ENCODE assay signal across 10 mouse cellular contexts in the genomic region with DNA sequence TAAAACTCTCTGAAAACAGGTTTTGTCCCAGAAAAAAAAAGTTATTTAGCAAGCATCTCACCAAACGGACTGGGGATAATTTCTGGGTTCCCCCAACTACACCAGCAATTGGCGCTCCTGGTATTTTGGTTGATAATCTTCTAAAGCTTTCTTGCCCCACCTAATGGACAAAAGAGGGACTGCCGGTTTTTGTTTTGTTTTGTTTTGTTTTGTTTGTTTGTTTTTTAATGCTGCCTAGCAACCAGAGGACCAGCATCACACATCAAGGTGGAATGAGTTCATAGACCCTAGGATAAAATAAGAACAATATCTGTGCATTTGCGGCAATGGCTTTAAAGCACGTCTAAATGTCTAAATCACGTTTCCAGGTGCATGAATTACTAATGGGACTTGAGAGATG. TPM values are rescaled to one million over a fixed set of nuclear protein-coding genes. Genes with fewer than 3 reads are reported as not detected.
DNase-seq lines count a peak whose midpoint lies in the region; ATAC-seq and TF ChIP-seq lines count a peak whose summit lies in the region.
"Had no signal": no experiment of that assay in that cellular context is flagged by ENCODE, and none has a peak within 500 bp of the region (broad histone marks: within the 10 kb centered on the region; RNA-seq: fewer than 3 reads in every experiment).

No protein-coding gene starts in this region.

- no peaks in the 10 kb centered on the region for H3K27me3 ChIP-seq in hindbrain, postnatal 0 days (ENCODE audit: insufficient read depth, low read length)
- H3K27me3 ChIP-seq in hindbrain, embryonic 16.5 days (replicated peaks; ENCODE audit: control insufficient read depth, insufficient read depth, low read length) = no peaks in the 10 kb centered on the region; the same call in 1 of the 2 replicates

- WGBS in hindbrain, postnatal 0 days = 51% methylated on average over 6 of the region's 6 CpGs
- WGBS in hindbrain, embryonic 16.5 days = 42% methylated on average over 6 of the region's 6 CpGs

- DNase-seq in hindbrain, postnatal 0 days (ENCODE audit: low spot score) = peak; percentile 52
- peak; percentile 40 for DNase-seq in thymus, postnatal 0 days (ENCODE audit: low spot score)
- DNase-seq in thymus, postnatal 14 days = no peak
- peak; percentile 67 for DNase-seq in embryo, embryonic 10.5 days (ENCODE audit: low spot score)
- peak; percentile 57 for DNase-seq in retina, embryonic 14.5 days (ENCODE audit: low spot score)
- no peak for DNase-seq in urinary bladder, adult 2 months (ENCODE audit: low spot score)
- no peak for DNase-seq in right cerebral cortex, adult 18-20 months

- no peaks in the 10 kb centered on the region for H3K4me1 ChIP-seq in hindbrain, postnatal 0 days (ENCODE audit: insufficient read depth, low read length)
- H3K4me1 ChIP-seq in hindbrain, embryonic 16.5 days (ENCODE audit: control insufficient read depth, insufficient read depth, low read depth, low read length) = no peaks in the 10 kb centered on the region
- H3K4me1 ChIP-seq: hindbrain, embryonic 15.5 days had no signal

- no peak overlapping the region for H3K9ac ChIP-seq in hindbrain, postnatal 0 days (replicated peaks; ENCODE audit: low read length)
- H3K9ac ChIP-seq in hindbrain, embryonic 16.5 days (ENCODE audit: low read depth, low read length) = no peak overlapping the region
- H3K9ac ChIP-seq: hindbrain, embryonic 15.5 days had no signal

- H3K36me3 ChIP-seq in hindbrain, postnatal 0 days (ENCODE audit: insufficient read depth, low read length) = no peaks in the 10 kb centered on the region
- no peaks in the 10 kb centered on the region for H3K36me3 ChIP-seq in hindbrain, embryonic 16.5 days (ENCODE audit: control insufficient read depth, insufficient read depth, low read length)
- H3K36me3 ChIP-seq: hindbrain, embryonic 15.5 days had no signal

- peak; percentile 56 for TF ChIP-seq CTCF in hindbrain, postnatal 0 days (IDR thresholded peaks at IDR 0.05; ENCODE audit: low read depth)

- no peak for ATAC-seq in hindbrain, postnatal 0 days
- ATAC-seq in hindbrain, embryonic 16.5 days = no peak

- no peak overlapping the region for H3K4me2 ChIP-seq in hindbrain, postnatal 0 days (ENCODE audit: low read depth, low read length)
- H3K4me2 ChIP-seq in hindbrain, embryonic 16.5 days (ENCODE audit: low read length) = no peak overlapping the region
- H3K4me2 ChIP-seq: hindbrain, embryonic 15.5 days had no signal

- H3K27ac ChIP-seq in hindbrain, postnatal 0 days = no peak overlapping the region
- no peak overlapping the region for H3K27ac ChIP-seq in hindbrain, embryonic 16.5 days (ENCODE audit: low read depth, low read length)
- H3K27ac ChIP-seq: hindbrain, embryonic 15.5 days had no signal

- H3K9me3 ChIP-seq in hindbrain, postnatal 0 days (ENCODE audit: low read length) = no peaks in the 10 kb centered on the region
- no peaks in the 10 kb centered on the region for H3K9me3 ChIP-seq in hindbrain, embryonic 16.5 days (ENCODE audit: control insufficient read depth, low read length)
- H3K9me3 ChIP-seq: hindbrain, embryonic 15.5 days had no signal

- no peak overlapping the region for H3K4me3 ChIP-seq in hindbrain, postnatal 0 days (ENCODE audit: low read length)
- no peak overlapping the region for H3K4me3 ChIP-seq in hindbrain, embryonic 16.5 days (ENCODE audit: low read length)
- H3K4me3 ChIP-seq: hindbrain, embryonic 15.5 days; myocyte had no signal

RNA-seq across cellular contexts. Expression of a gene that starts 20.1 kb away (rescaled TPM):
- total RNA-seq in hindbrain, postnatal 0 days (2014; rRNA removed) = 42.0 and 45.5 TPM in 2 replicates
- polyA plus RNA-seq in hindbrain, postnatal 0 days (2015; fragmentation: Nextera tagmentation; extraction: Ambion mirVana) = 41.1 and 43.4 TPM in 2 replicates
- 49.6 and 50.0 TPM in 2 replicates for polyA plus RNA-seq in hindbrain, embryonic 16.5 days (2015; fragmentation: Nextera tagmentation; extraction: Ambion mirVana)
- 190 and 200 TPM in 2 replicates for polyA plus RNA-seq in thymus, postnatal 0 days (2015; fragmentation: Nextera tagmentation; extraction: Ambion mirVana)
- polyA plus RNA-seq in urinary bladder, adult 2 months (2012; rRNA removed) = 44.2 and 45.0 TPM in 2 replicates

Comparison
In these comparisons a context has a peak if more than half of its experiments do, and no peak if none do; other contexts are left out.
1. DNase-seq: peak in hindbrain, postnatal 0 days (single experiment), thymus, postnatal 0 days (single experiment), embryo, embryonic 10.5 days (single experiment) and retina, embryonic 14.5 days (single experiment); none in thymus, postnatal 14 days (single experiment), urinary bladder, adult 2 months (single experiment) and right cerebral cortex, adult 18-20 months (single experiment).